Mouse (Mus musculus) kidney, adult 2 months (tissue): ENCODE results near the gene Osbpl2.

Source experiments
- CTCF ChIP-seq: fragments of 200-500 bp; conservative IDR thresholded peaks from 2 replicates; pipeline ENCODE4 v1.5.1; 2011; ENCODE audit warnings: low read depth, mild to moderate bottlenecking, control low read depth, low read length, moderate library complexity, mixed read lengths; ENCODE audit not compliant: insufficient read depth, insufficient read length
- POLR2A ChIP-seq: fragments of 200-500 bp; IDR thresholded peaks from one replicate; pipeline ENCODE4 v1.6.1; 2011; ENCODE audit warnings: low read depth, low read length, control low read depth

GRCm38 (mm10) chr2:180202805-180203204, 83.7 kb downstream of the Osbpl2 start:
- no peak for TF ChIP-seq CTCF
- TF ChIP-seq POLR2A = no peak
